ENCODE assay signal across 12 mouse cellular contexts in the genomic region with DNA sequence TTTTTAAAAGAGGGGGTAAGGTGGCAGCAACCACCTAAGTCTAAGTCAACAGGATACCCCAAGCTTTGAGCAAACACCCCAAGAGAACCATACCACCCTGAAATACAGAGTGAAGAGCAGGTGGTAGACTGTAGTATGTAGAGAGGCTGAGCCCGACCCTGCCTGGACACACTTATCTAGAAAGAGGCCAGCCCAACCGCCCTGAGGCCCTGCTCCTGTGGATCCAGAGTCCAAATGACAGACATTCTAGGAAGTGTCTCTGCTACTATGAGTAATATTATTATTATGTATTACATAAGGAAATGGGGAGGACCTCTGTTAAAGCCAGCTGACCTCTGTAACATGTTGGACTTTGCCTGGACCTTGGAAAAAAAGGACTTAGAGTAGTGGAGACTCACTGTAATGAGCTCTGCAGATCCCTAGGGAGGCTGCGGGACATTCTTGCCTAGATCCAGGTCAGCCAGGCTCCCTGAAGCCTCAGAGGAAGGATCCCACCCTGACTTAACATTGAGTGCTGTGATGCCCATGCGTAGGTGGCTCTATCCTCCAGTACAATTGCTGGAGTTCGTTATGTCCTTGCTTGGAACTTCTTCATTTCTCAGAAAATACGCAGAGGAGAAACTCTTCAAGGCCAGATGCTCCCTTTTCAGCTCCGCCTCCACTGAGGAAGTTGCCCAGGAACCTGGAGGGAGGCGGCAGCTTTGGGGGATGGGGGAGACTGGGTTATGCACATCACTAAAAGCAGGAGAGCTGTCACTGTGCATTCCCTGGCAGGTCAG. TPM values are rescaled to one million over a fixed set of nuclear protein-coding genes. Genes with fewer than 3 reads are reported as not detected.
DNase-seq lines count a peak whose midpoint lies in the region; ATAC-seq and TF ChIP-seq lines count a peak whose summit lies in the region.
"Had no signal": no experiment of that assay in that cellular context is flagged by ENCODE, and none has a peak within 500 bp of the region (broad histone marks: within the 10 kb centered on the region; RNA-seq: fewer than 3 reads in every experiment).

No protein-coding gene starts in this region.

- no peak overlapping the region for H3K4me3 ChIP-seq in layer of hippocampus, adult 2 months
- no peak overlapping the region for H3K4me3 ChIP-seq in thymus, adult 2 months (ENCODE audit: control insufficient read depth, insufficient read depth, low read length)
- H3K4me3 ChIP-seq: limb, embryonic 13.5 days had no signal

- H3K27ac ChIP-seq in layer of hippocampus, adult 2 months, result peak overlapping the region; percentile 75
- H3K27ac ChIP-seq in thymus, adult 2 months (ENCODE audit: control insufficient read depth, insufficient read depth, low read length), result no peak overlapping the region
- H3K27ac ChIP-seq: limb, embryonic 13.5 days had no signal

- ATAC-seq in frontal cortex, adult (ENCODE audit: low TSS enrichment), result peak; percentile 94

- no peaks in the 10 kb centered on the region for H3K27me3 ChIP-seq in thymus, adult 2 months (ENCODE audit: control insufficient read depth, insufficient read depth, low read length)
- H3K27me3 ChIP-seq: limb, embryonic 13.5 days had no signal

- TF ChIP-seq POLR2A in thymus, adult 2 months (IDR thresholded peaks at IDR 0.05; ENCODE audit: control insufficient read depth, extremely low read depth, insufficient read depth, low read length, poor library complexity), result no peak

- DNase-seq in frontal cortex, postnatal 25 days (ENCODE audit: low spot score in 2 of 2), result no peak
- peak; percentile 37 to 62 for DNase-seq in layer of hippocampus, adult 2 months (ENCODE audit: low spot score in 2 of 2)
- no peak for DNase-seq in layer of hippocampus, adult 8-10 months (ENCODE audit: low spot score in 2 of 2)
- peak; percentile 21 for DNase-seq in thymus, postnatal 4 days
- no peak for DNase-seq in thymus, adult 2 months
- peak; percentile 34 for DNase-seq in yolk sac, embryonic 10.5 days (ENCODE audit: low spot score)
- DNase-seq in adrenal gland, postnatal 25 days, result no peak
- DNase-seq: heart, postnatal 14 days; lung, postnatal 4 days; thymus, adult 18-20 months had no signal

- peaks cover 28% of the 10 kb centered on the region for H3K4me1 ChIP-seq in thymus, adult 2 months (replicated peaks; ENCODE audit: control insufficient read depth, insufficient read depth, low read length)

- no peaks in the 10 kb centered on the region for H3K36me3 ChIP-seq in thymus, adult 2 months (ENCODE audit: control insufficient read depth, insufficient read depth, low read length)
- H3K36me3 ChIP-seq: limb, embryonic 13.5 days had no signal

- 49% methylated on average over 8 of the region's 8 CpGs for WGBS in thymus, adult 2 months

- TF ChIP-seq CTCF in layer of hippocampus, adult 2 months (conservative IDR thresholded peaks at IDR 0.05), result no peak
- TF ChIP-seq CTCF in thymus, adult 2 months (IDR thresholded peaks at IDR 0.05; ENCODE audit: borderline replicate concordance, control insufficient read depth, extremely low read depth, insufficient read depth, low read length, poor library complexity), result no peak

RNA-seq across cellular contexts. Expression of gene D10Jhu81e, which starts 25.7 kb away (rescaled TPM):
- 100 to 1,000 TPM; 124 to 134 TPM for total RNA-seq in layer of hippocampus, adult 2 months (2021)
- 100 to 1,000 TPM; 120 to 134 (median 127) TPM for total RNA-seq in layer of hippocampus, adult 8-10 months (2022)
- 148 and 156 TPM in 2 replicates for polyA plus RNA-seq in thymus, adult 2 months (2012; rRNA removed)
- total RNA-seq in adrenal gland, postnatal 25 days (2021), result 235 and 247 TPM in 2 replicates

RNA-seq across cellular contexts. Expression of gene Pwp2, which starts 41.0 kb away (rescaled TPM):
- total RNA-seq in layer of hippocampus, adult 2 months (2021), result 10 to 100 TPM; 19.7 to 19.9 TPM
- total RNA-seq in layer of hippocampus, adult 8-10 months (2022), result 10 to 100 TPM; 19.6 to 22.1 (median 20.3) TPM
- 16.4 and 17.1 TPM in 2 replicates for polyA plus RNA-seq in thymus, adult 2 months (2012; rRNA removed)
- 17.8 and 17.9 TPM in 2 replicates for total RNA-seq in adrenal gland, postnatal 25 days (2021)

Comparison
In these comparisons a context has a peak if more than half of its experiments do, and no peak if none do; other contexts are left out.
1. DNase-seq: peak in layer of hippocampus, adult 2 months (2 of 2), thymus, postnatal 4 days (single experiment) and yolk sac, embryonic 10.5 days (single experiment); none in frontal cortex, postnatal 25 days (0 of 2), layer of hippocampus, adult 8-10 months (0 of 2), thymus, adult 2 months (single experiment) and adrenal gland, postnatal 25 days (single experiment).